Mouse (Mus musculus) heart, embryonic 16.5 days (tissue): ENCODE results near the gene Mpp3. TPM values are rescaled to one million over a fixed set of nuclear protein-coding genes. Genes with fewer than 3 reads are reported as not detected.
"Not testable (repeated sequence)": the region's sequence is repeated elsewhere in the genome, so short reads cannot be mapped to it uniquely, and the experiment has no call there.

ENCODE experiments used
- ATAC-seq: fragments of 200-750 bp; cut with Nextera tagmentation; replicated peaks from 2 replicates; pipeline ENCODE4 v1.8.0; 2017; ENCODE audit warnings: moderate number of reproducible peaks; ENCODE audit not compliant: insufficient read depth, low FRiP score; ENCODE audit errors: extremely low read depth
- H3K27ac ChIP-seq: fragments of 300-500 bp; sonication (generic); 2 replicates; pipeline ENCODE4 v1.5.1; 2014; ENCODE audit warnings: mild to moderate bottlenecking, low read length, control low read depth, moderate library complexity
- H3K27me3 ChIP-seq: fragments of 300-500 bp; sonication (generic); 2 replicates; pipeline ENCODE4 v1.6.1; 2014; ENCODE audit warnings: low read length, mixed read lengths; ENCODE audit not compliant: control insufficient read depth, insufficient read depth
- H3K36me3 ChIP-seq: fragments of 300-500 bp; sonication (generic); 2 replicates; pipeline ENCODE4 v1.6.1; 2014; ENCODE audit not compliant: control insufficient read depth, insufficient read depth
- H3K4me1 ChIP-seq: fragments of 300-500 bp; sonication (generic); 2 replicates; pipeline ENCODE4 v1.6.1; 2014; ENCODE audit warnings: low read length, mixed read lengths; ENCODE audit not compliant: control insufficient read depth, insufficient read depth
- H3K4me2 ChIP-seq: fragments of 300-500 bp; sonication (generic); 2 replicates; pipeline ENCODE4 v1.6.1; 2014; ENCODE audit warnings: low read depth, mild to moderate bottlenecking, control low read depth, low read length
- H3K4me3 ChIP-seq: fragments of 300-500 bp; sonication (generic); 2 replicates; pipeline ENCODE4 v1.5.1; 2014; ENCODE audit warnings: mild to moderate bottlenecking, control low read depth, low read length
- H3K9ac ChIP-seq: fragments of 300-500 bp; sonication (generic); 2 replicates; pipeline ENCODE4 v1.6.1; 2014; ENCODE audit warnings: low read length, control low read depth
- H3K9me3 ChIP-seq: fragments of 300-500 bp; sonication (generic); replicated peaks from 2 replicates; pipeline ENCODE4 v1.6.1; 2016; ENCODE audit warnings: low read length; ENCODE audit not compliant: control insufficient read depth
- WGBS: fragments of 180-500 bp; shearing (Covaris S2); extraction: QIAGEN DNeasy Blood & Tissue Kit; methylation state at CpG from one replicate; pipeline ENCODE4 v1.1.7; 2014; 5-methylcytosine and 5-hydroxymethylcytosine counted together
- polyA plus RNA-seq: library from polyadenylated mRNA; unstranded; fragments of >200 nt; fragmentation: Nextera tagmentation; extraction: Ambion mirVana; gene quantifications from 2 replicates; pipeline ENCODE4 v1.2.1, GENCODE M21; 2015

The Mpp3 gene
- polyA plus RNA-seq, 1 experiment from 2014 or later: 4.2 TPM

GRCm38 (mm10) chr11:101994100-101994499 is 34.2 kb downstream of the Mpp3 start:
- Histone ChIP-seq H3K36me3 (no peaks in the 10 kb centered on the region), H3K9me3 (no peaks in the 10 kb centered on the region), H3K27ac (peak overlapping the region; percentile 67), H3K4me3 (no peak overlapping the region), H3K4me2 (no peak overlapping the region), H3K4me1 (peaks cover 8% of the 10 kb centered on the region), H3K9ac (no peak overlapping the region), H3K27me3 (no peaks in the 10 kb centered on the region)
- WGBS: 36% methylated on average over 8 of the region's 8 CpGs
- peak; percentile 55; the same call in 1 of the 2 replicates for ATAC-seq

- H3K27me3 ChIP-seq: no peaks in the 10 kb centered on the region
- H3K9me3 ChIP-seq: no peaks in the 10 kb centered on the region
- H3K27ac ChIP-seq: no peak overlapping the region
- no peak overlapping the region for H3K9ac ChIP-seq
- no peak for ATAC-seq
- H3K4me3 ChIP-seq: no peak overlapping the region
- H3K4me1 ChIP-seq: peaks cover 6% of the 10 kb centered on the region
- H3K4me2 ChIP-seq: no peak overlapping the region
- no peaks in the 10 kb centered on the region for H3K36me3 ChIP-seq
- WGBS: 84% methylated on average over 7 of the region's 7 CpGs
Observed at GRCm38 (mm10) chr11:101992411-101992810, 35.9 kb downstream of the Mpp3 start.

GRCm38 (mm10) chr11:101991813-101992212 is 36.4 kb downstream of the Mpp3 start:
- Histone ChIP-seq H3K4me2 (no peak overlapping the region), H3K4me3 (no peak overlapping the region), H3K27me3 (no peaks in the 10 kb centered on the region), H3K36me3 (no peaks in the 10 kb centered on the region), H3K9ac (no peak overlapping the region), H3K9me3 (no peaks in the 10 kb centered on the region), H3K4me1 (peaks cover 6% of the 10 kb centered on the region), H3K27ac (no peak overlapping the region)
- WGBS: 70% methylated on average over 3 of the region's 3 CpGs
- ATAC-seq: no peak

GRCm38 (mm10) chr11:101990244-101990643 is 38.0 kb downstream of the Mpp3 start:
- Histone ChIP-seq H3K4me2 (no peak overlapping the region), H3K27me3 (no peaks in the 10 kb centered on the region), H3K9ac (no peak overlapping the region), H3K36me3 (no peaks in the 10 kb centered on the region), H3K4me3 (no peak overlapping the region), H3K4me1 (peaks cover 11% of the 10 kb centered on the region), H3K27ac (no peak overlapping the region), H3K9me3 (no peaks in the 10 kb centered on the region)
- ATAC-seq: no peak
- WGBS: 84% methylated on average over 3 of the region's 3 CpGs

GRCm38 (mm10) chr11:101986913-101987312 is 41.3 kb downstream of the Mpp3 start, which contains the start of gene Dusp3:
Gene Dusp3, minus strand, starts transcription at chr11:101987013.
- no peak within 1 kb of the TSS for H3K9ac ChIP-seq
- no peaks in the 10 kb centered on the region for H3K27me3 ChIP-seq
- H3K4me3 ChIP-seq: no peak within 1 kb of the TSS
- H3K36me3 ChIP-seq: no peaks in the 10 kb centered on the region
- no peak within 1 kb of the TSS for H3K27ac ChIP-seq
- no peaks in the 10 kb centered on the region for H3K9me3 ChIP-seq
- 79% methylated on average over 3 of the region's 3 CpGs for WGBS
- peaks cover 27% of the 10 kb centered on the region for H3K4me1 ChIP-seq
- no peak for ATAC-seq
- peak within 1 kb of the TSS; percentile 33 for H3K4me2 ChIP-seq

GRCm38 (mm10) chr11:101985990-101986389 is 42.3 kb downstream of the Mpp3 start:
- Histone ChIP-seq H3K4me3 (no peak overlapping the region), H3K27me3 (no peaks in the 10 kb centered on the region), H3K36me3 (peaks cover 4% of the 10 kb centered on the region), H3K9ac (no peak overlapping the region), H3K27ac (no peak overlapping the region), H3K4me1 (peaks cover 33% of the 10 kb centered on the region), H3K4me2 (peak overlapping the region; percentile 33), H3K9me3 (no peaks in the 10 kb centered on the region)
- ATAC-seq: no peak
- 5% methylated on average over 10 of the region's 10 CpGs for WGBS

GRCm38 (mm10) chr11:101985450-101985849 is 42.8 kb downstream of the Mpp3 start:
- not testable (repeated sequence) for H3K4me2 ChIP-seq

GRCm38 (mm10) chr11:101984054-101985025 is 43.9 kb downstream of the Mpp3 start, which contains the start of gene Cfap97d1:
Gene Cfap97d1, plus strand, starts transcription at chr11:101984279.
- peak within 1 kb of the TSS; percentile 76 for H3K4me3 ChIP-seq
- under 1% methylated on average over 71 of the region's 71 CpGs for WGBS
- peaks cover 33% of the 10 kb centered on the region for H3K4me1 ChIP-seq
- peak within 1 kb of the TSS; percentile 96 for H3K27ac ChIP-seq
- H3K4me2 ChIP-seq: peak within 1 kb of the TSS; percentile 94
- ATAC-seq: peak; percentile 86
- H3K9ac ChIP-seq: peak within 1 kb of the TSS; percentile 90
- no peaks in the 10 kb centered on the region for H3K27me3 ChIP-seq
- H3K36me3 ChIP-seq: peaks cover 7% of the 10 kb centered on the region
- no peaks in the 10 kb centered on the region for H3K9me3 ChIP-seq

More at GRCm38 (mm10) chr11:101985450-101985849, 42.8 kb downstream of the Mpp3 start:
- ATAC-seq, H3K27me3 ChIP-seq, H3K36me3 ChIP-seq, H3K4me3 ChIP-seq, H3K9ac ChIP-seq, H3K9me3 ChIP-seq: not testable (repeated sequence)
- Histone ChIP-seq H3K27ac (peak overlapping the region; percentile 96; the same call in 1 of the 2 replicates), H3K4me1 (peaks cover 33% of the 10 kb centered on the region)
- 52% methylated on average over 6 of the region's 6 CpGs for WGBS

GRCm38 (mm10) chr11:101983431-101983921 is 44.8 kb downstream of the Mpp3 start:
- WGBS: 39% methylated on average over 10 of the region's 10 CpGs
- no peak for ATAC-seq

More at GRCm38 (mm10) chr11:101983431-101983921, 44.8 kb downstream of the Mpp3 start:
- H3K4me2 ChIP-seq: peak overlapping the region; percentile 94
- peak overlapping the region; percentile 96 for H3K27ac ChIP-seq
- peaks cover 13% of the 10 kb centered on the region for H3K36me3 ChIP-seq
- peak overlapping the region; percentile 76 for H3K4me3 ChIP-seq
- no peaks in the 10 kb centered on the region for H3K27me3 ChIP-seq
- no peaks in the 10 kb centered on the region for H3K9me3 ChIP-seq
- peaks cover 33% of the 10 kb centered on the region for H3K4me1 ChIP-seq
- H3K9ac ChIP-seq: peak overlapping the region; percentile 38
